Mouse (Mus musculus): Measurements from ENCODE around the gene Caln1. TPM values are rescaled to one million over a fixed set of nuclear protein-coding genes. Genes with fewer than 3 reads are reported as not detected.
A peak's percentile ranks its signal among the peaks of the same experiment; 100 is the strongest.

Gene Caln1
- total RNA-seq, 2 experiments from 2014 or later = 151 to 159 TPM

DNA sequence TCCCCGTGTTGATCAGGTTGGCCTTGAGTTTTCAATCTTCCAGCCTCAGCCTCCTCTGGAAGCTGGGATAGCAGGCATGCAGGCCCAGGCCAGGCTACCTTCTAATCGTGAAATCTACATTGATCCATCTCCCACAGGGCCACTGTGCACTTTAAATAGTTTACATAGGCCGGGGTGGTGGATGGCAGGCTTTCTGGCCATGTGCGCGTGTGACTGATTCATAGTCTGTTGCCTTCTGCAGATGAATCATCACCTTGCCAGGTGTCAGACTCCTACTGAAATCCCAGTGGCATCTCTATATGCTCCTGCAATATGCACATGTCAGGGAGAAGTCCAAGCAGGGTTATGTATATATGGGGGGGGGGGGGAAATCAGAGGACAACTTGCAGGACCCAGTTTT is 428.5 kb downstream of the Caln1 start:
- no peak for DNase-seq (ENCODE audit: low spot score in 2 of 2)

DNA sequence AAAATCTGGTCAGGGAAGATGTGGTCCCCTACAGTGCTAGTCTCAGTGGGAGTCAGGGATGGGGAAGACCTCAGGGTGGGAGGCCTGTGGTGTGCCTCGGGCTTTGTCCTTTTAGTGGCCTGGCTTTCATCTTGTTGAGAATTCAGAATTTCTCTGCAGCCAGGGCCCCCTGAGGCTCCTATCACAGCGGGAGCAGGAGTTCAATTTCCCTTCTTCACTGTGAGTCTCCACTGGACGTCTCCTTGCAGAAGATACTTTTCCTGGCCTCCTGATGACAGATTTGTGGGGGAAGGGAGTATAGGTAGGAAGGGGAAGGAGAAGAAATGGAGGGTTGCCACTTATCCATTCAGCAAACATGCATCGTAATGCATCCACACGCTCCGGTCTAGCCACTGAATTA is 441.1 kb downstream of the Caln1 start:
- DNase-seq (ENCODE audit: low spot score in 2 of 2) = no peak

DNA sequence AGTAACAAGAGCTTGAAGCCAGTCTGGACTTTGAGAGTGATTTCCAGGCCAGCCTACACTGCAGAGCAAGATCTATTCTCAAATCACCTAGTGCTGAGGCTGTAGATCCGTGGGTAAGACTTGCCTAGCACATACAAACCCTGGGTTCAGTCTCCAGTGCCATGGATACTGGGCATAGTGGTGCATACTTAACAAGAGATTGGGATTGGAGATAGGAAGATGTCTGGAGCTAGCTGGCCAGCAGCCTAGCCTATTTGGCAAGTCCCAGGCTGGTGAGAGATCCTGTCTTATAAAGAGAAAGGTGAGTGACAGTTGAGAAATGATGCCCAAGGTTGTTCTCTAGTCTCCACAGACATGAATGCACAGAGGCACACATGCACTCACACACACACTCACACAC is 441.6 kb downstream of the Caln1 start:
- DNase-seq (ENCODE audit: low spot score in 2 of 2) = no peak

DNA sequence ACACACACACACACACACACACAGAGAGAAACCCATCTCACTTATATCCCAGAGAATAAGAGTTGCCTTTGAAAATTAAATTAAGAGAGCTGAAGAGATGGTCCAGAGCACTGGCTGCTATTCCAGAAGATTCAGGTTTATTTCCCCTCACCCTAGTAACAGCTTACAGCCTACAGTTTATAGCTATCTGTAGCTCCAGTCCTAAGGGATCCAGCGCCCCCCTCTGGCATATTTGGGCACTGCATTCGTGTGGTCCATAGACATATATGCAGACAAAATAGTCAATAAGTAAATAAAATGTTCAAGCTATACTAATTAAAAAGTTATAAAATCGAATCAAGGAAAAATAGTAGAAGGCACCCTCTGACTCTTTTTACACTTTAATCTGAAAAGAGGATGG is 442.0 kb downstream of the Caln1 start:
- peak in 1 of 2 experiments; percentile 60 for DNase-seq (ENCODE audit: low spot score in 2 of 2)

DNA sequence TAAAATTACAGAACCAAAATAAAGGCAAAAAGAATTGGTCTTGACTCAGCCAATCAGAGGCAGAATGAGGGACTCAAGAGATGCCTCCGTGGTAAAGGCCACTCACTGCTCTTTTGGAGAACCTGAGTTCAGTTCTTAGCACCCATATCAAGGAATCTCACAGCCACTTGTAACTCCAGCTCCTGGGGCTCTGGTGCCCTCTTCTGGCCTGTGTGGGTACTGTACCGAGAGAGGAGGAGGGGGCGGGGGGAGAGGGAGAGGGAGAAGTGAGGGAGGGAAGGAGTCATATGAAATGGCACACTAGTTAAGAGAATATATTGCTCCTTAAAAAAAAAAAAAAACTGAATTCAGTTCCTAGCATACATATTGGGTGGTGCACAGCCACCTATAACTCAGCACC is 442.7 kb downstream of the Caln1 start:
- DNase-seq (ENCODE audit: low spot score in 2 of 2) = no peak

DNA sequence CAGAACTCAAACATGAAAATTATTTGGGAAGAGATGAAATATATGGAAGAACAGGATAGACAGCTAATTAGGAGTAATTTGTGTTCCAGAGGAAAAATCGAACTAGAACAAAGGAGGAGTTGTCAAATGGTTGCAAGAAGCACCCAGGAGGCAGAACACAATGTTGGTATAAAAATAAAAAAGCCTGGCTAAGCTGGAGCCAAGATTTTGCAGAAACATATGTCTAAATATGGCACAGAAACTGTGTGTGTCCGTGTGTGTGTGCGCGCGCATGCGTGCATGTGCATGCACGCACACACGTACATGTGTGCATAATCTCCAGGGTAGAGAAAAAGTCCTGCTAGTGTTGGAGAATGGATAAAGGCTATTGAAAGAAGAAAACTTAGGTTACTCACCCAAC is 443.3 kb downstream of the Caln1 start:
- DNase-seq (ENCODE audit: low spot score in 2 of 2) = peak in 1 of 2 experiments; percentile 49

DNA sequence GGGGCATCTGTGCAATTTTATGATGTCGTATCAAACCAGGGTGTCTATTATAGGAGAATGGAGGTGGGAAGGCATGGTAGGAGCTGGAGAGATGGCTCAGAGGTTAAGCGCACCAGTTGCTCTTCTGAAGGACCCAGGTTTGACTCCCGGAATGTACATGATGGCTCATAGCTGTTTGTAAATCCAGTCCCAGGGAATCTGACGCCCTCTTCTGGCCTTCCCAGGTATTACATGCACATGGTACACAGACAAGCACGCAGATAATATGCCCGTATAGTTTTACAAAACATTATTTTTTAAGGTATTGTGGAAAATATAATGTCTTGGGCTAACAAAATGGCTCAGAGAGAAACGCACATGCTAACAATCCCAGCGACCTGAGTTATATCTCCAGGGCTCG is 443.8 kb downstream of the Caln1 start:
- no peak for DNase-seq (ENCODE audit: low spot score in 2 of 2)

DNA sequence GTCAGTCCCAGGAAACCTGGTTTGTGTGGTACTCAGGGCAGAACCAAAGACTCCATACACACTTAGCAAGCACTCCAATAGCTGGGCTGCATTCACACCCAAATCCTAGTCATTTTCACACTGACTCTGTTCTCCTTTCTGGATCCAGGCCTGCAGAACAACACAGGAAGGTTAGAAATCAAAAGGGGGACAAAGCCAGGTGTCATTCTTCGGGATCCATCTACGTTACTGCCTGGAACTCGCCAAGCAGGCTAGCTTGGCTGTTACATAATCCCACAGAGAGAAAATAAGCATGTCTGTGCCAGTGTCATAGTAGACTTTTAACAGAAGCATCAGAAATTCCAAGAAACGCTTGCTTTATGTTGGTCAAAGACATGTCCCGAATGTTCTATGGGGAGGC is 446.1 kb downstream of the Caln1 start:
- no peak for DNase-seq (ENCODE audit: low spot score in 2 of 2)

DNA sequence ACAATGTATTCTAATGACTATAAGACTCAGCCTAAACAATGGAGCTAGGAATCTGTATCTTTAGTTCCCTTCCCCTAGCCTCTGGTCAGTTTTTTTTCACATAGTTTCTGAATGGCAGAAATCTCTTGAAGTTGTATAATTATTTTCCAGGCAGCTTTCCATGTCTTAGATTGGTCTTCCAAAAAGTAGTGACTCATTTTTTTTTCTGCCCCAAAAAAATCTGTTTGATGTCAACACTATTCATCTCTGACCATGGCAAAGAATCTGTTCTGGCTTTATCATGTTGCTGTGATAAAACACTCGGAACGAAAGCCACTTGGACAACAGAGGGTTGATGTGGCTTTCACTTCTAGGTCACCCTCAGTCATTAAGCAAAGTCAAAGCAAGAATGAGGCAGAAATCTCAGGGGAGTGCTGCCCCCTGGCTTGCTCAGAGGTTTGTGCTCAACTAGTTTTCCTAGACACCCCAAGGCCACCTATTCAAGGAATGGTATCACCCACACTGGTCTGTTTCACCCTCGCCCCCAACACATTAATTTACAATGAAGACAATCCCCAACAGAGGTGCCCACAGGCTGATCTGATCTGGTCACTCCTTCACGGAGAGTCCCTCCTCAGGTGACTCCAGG is 450.9 kb downstream of the Caln1 start:
- no peak for DNase-seq (ENCODE audit: low spot score in 2 of 2)

DNA sequence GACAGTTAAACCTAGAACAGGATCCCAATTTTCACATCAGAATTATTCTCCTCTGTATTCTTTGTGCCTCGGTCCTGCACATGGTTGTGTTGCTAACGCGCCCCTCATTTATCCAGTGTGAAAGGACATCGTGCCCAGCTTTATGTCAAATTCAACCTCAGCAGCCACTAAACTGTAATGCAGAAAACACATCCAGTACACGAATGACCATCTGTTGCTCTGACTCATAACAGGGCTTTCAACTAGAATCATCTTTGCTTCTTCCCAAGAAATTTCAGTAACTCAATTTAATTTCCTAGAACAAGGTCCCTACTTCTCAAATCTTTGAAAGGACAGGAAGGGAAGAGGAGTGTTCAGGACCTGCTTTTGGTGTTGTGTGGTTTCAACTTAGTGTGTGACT is 451.4 kb downstream of the Caln1 start:
- no peak for DNase-seq (ENCODE audit: low spot score in 2 of 2)

DNA sequence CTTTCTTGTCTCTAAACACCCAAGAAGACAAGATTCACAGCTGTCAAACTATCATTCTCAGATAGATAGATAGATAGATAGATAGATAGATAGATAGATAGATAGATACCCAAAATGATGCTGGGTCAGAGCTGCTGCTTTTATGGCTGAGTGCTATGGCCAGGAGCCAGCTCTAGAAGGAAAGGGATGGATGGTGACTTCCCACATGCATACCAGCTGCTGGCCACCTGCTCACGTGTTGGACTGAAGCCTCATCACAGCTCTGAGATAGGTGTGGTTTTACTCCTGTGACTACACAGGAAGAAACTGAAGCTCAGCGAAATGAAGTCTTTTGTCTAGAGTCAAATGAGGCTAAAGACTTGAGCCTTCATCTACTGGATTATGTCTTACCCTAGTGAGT is 456.5 kb downstream of the Caln1 start:
- no peak for DNase-seq (ENCODE audit: low spot score in 2 of 2)

DNA sequence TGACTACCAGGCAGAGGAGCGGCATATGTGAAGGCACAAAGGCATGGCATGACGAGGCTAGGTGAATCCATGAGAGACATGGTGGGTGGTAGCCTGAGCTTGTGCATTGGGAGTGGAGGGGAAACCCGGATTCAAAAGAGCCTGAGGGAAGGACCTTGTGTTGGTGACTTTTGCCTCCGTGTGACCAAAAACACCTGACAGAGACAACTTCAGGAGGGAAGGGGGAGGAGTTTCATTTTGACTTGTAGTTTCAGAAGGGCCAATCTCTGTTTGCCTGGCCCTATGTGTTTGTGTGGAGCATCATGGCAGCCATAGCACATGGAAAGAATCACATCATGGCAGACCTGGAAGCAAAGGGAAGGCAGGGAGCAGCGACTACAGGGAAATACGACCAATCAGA is 479.3 kb downstream of the Caln1 start:
- no peak for DNase-seq (ENCODE audit: low spot score in 2 of 2)

DNA sequence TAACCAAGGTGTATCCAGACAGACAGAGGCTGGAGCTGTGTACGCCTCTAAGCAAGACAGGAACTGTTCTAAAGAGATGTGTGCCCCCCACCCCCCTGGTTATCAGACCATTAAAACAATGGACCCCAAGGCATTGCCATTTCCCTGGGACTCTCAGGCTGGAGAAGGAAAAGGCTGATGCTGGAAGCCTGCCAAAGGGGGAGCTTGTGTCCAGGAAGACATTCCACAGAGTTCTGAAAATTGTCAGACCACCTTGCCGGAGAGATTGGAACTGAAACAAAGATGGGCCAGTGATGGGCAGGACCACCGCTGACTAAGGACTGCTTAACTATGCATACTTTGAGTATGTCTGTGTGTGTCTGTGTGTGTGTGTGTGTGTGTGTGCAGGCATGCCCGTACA is 480.4 kb downstream of the Caln1 start:
- DNase-seq (ENCODE audit: low spot score in 2 of 2) = no peak

DNA sequence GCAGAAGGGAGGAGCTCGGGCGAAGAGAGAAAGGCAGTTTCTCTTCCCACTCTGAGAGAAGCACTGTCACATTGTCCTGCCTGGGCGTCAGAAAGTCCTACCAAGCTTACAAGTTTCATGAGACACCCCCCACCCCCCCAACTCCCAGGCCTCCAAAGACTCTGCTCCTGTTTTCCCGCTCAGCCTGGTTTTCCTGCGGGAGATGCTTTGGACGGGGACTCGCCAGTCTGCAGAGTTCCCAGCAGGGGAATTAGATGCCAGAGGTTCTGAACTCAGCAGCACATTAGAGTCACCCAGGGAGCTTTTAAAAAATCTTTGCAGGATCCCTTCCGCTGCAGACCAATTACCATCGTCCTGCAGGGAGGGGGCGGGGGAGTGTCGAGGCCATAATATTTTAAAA is 482.9 kb downstream of the Caln1 start:
- no peak for DNase-seq (ENCODE audit: low spot score in 2 of 2)

DNA sequence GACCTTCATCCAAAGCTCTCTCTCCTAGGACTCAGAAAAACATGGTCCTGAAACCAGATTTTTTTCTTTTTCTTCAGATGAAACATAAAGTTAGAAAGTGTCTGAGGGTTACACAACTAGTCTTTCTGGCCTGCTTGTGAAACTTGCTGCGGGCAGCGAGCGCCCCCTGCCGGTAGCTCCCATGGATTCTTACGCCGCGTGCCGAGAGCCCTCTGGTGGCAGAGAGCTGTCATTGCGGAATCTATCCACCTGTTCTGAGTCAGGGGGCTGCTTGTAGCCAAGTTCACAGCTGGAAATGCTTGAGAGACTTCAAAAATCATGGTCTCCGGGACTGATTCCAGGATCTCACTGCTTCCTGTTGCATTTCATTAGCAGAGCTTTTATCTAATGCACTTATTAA is 484.1 kb downstream of the Caln1 start:
- DNase-seq (ENCODE audit: low spot score in 2 of 2) = peak; percentile 89 to 93

DNA sequence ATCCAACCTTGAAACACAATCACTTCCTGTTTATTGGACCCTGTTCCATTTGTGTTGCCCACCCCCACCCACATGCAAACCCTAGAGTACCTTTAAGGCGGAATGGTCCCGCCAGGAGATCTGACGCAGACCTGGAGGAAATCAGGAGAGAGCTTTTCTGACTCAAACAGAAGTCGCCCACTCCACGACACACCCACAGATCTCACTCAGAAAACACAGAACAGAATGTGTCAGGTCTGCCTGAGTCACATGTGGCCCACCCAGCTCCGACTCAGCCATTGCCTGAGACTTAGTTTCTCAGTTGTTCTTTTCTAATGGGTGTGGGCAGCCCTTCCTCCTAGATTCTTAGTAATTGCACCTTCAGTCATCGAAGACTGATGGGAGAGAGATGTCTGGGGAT is 485.2 kb downstream of the Caln1 start:
- DNase-seq (ENCODE audit: low spot score in 2 of 2) = no peak

DNA sequence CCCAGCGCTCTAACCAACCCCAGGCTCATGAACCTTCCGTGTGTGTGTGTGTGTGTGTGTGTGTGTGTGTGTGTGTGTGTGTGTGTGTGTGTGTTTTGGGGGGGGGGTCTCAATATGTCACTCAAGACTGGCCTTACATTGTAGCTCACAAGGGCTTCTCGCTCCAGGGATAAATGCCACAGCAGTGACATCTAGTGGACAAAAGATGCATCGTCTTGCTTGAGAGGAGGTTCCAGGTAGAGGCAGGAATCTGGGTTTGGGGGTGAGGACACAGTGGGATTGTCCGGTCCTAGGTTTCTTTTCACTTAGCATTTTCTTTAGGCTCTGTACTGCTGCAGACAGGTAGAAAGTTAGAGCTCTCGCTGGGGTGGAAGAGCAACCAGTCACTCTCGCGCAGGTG is 488.9 kb downstream of the Caln1 start:
- DNase-seq (ENCODE audit: low spot score in 2 of 2) = peak; percentile 39 to 52

DNA sequence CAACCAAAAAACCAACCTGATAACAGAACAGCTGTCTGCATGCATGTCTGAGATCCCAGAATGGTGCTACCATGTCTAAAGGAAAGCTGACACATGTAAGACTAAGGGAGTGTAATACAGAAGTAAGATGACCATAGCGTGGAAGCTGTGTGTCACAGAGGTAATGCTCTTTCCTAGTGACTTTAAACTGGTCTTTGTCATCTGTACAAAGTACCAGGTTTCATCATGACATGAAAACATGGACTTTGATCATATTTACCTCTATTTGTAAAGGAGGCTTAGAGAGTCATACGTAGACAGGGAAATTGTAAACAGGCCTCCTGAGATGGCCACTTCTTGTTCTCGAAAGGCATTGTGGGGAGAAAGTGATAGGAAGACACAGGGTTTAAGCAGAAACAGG is 489.5 kb downstream of the Caln1 start:
- no peak for DNase-seq (ENCODE audit: low spot score in 2 of 2)

DNA sequence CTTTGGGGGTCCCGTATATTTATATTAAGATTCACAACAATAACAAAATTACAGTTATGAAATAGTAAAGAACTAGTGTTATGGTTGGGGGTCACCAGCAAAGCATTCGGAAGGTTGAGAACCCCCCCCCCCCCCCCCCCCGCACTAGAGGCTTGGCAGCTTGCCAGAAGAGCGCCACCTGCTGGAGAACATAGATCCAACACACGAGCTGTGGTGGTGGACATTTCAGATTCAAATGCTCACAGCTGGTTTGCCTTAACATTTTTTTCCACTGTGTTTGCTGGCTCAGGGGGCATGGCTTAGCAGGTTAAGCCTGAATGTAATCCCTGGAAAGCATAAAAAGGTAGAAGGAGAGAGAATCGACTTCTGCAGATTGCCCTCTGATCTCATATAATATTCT is 490.5 kb downstream of the Caln1 start:
- no peak for DNase-seq (ENCODE audit: low spot score in 2 of 2)

DNA sequence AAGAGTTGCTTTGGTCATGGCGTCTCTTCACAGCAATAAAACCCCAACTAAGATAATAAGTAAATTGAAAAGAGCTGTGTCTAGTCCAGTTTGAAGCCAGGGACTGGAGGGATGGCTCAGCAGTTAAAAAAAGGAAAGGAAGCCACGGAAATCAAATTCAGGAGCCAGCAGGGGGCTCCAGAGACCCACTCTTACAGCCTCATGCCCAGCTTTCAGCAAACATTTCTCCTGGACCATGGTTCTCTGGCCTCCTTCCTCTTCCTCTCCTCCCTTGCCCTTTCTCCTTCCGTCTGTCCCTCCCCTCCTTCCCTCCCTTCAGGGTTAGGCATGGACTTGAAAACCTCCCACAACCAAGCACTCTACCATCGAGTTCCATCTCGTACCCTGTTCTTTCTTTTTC is 493.0 kb downstream of the Caln1 start:
- peak; percentile 71 for DNase-seq (ENCODE audit: low spot score in 2 of 2)

DNA sequence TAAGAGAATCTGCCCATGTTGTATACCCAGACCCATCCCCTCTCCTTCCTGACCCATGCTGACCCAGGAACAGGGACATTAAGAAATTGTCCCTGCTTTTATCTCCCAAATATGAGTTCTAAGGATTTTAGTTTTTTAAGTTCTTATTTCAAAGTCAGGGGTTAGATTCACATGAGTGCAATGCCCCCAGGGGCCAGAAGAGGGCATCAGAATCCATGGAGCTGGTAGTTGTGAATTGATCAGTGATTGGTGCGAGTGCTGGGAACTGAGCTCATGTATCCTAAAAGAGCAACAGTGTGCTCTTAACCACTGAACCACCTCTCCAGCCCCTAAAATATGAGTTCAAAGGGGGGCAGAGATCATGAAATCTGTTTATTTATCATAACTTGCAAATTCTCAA is 500.6 kb downstream of the Caln1 start:
- DNase-seq (ENCODE audit: low spot score in 2 of 2) = no peak

DNA sequence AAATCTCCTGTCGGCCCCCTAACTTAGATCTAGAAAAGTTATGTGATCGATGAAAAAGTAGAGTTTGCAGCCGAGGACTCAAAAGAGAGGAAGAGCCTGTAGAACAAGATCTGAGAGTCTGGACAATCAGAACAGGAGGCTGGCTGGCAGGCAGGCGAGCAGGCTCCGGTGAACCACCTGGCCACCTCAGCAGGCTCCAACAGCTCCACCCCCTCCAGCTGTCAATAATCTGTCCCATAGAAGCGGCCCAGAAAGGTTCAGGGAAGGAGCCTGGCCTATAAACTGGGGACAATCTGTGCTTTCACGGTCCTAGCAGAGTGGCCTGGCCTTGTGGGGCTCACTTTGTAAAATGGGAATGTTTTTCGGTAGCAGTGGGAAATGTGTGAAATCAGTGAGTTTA is 501.8 kb downstream of the Caln1 start:
- no peak for DNase-seq (ENCODE audit: low spot score in 2 of 2)

DNA sequence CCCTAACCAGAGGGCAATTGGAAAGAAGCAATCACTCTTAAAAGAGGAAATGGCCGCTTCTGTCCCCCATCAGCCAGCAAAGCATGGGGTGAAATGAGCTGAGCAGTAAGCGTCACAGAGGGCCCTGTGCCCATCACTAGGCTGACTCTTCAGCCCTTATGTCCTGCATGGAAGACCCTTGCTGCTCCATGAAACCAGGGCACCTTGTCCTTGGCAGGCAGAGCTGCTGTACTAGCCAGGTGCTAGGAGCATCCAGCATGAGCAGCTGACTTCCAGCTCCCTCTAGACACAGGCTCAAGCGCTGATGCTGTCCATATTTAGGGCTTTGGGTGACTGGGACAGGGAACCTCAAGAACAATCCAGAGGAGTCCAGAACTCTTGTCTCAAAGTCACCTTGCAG is 506.1 kb downstream of the Caln1 start:
- no peak for DNase-seq (ENCODE audit: low spot score in 2 of 2)

DNA sequence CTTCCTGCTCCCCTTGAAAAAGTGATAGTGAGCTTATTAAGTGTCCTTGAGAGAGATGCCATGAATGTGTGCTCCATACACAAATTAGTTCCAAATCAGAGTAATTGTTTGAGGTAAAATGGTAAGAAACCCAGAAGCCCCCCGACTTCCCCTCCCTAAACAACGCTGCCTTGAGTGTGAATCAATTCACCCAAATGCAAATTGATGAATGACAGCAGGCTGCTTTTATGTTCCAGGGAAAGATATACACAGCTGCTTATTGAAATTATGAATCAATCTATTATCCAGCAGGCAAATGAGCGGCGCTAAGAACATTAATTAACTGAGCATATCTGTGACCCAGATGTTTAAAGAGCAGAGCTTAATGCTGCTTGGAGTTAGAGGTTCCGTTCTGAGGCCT is 511.1 kb downstream of the Caln1 start:
- DNase-seq (ENCODE audit: low spot score in 2 of 2) = no peak

All from layer of hippocampus, postnatal 14 days (tissue).